Mouse (Mus musculus): ENCODE results near the gene Grm4. TPM values are rescaled to one million over a fixed set of nuclear protein-coding genes. Genes with fewer than 3 reads are reported as not detected.

The Grm4 gene
- total RNA-seq, 2 experiments from 2014 or later, result not detected

GRCm38 (mm10) chr17:27375551-27375950, 145.7 kb downstream of the Grm4 start:
- no peak for ATAC-seq (replicated peaks; ENCODE audit: low FRiP score, poor library complexity, severe bottlenecking)

Other genes with a start within 250 kb of the Grm4 start
- gene Hmga1, start 35.1 kb upstream of the Grm4 start, total RNA-seq (2015; ENCODE audit: low replicate concordance), result 63.4 and 75.7 TPM in 2 replicates
- gene Hmga1, start 35.1 kb upstream of the Grm4 start, total RNA-seq (2017; ENCODE audit: low replicate concordance), result 14.4 and 29.6 TPM in 2 replicates
- 14.0 and 15.4 TPM in 2 replicates for gene AI413582, start 44.4 kb upstream of the Grm4 start, total RNA-seq (2015; ENCODE audit: low replicate concordance)
- gene AI413582, start 44.4 kb upstream of the Grm4 start, total RNA-seq (2017; ENCODE audit: low replicate concordance), result 4.5 and 5.9 TPM in 2 replicates
- 16.9 and 23.6 TPM in 2 replicates for gene Nudt3, start 102.1 kb upstream of the Grm4 start, total RNA-seq (2015; ENCODE audit: low replicate concordance)
- 26.0 and 34.3 TPM in 2 replicates for gene Nudt3, start 102.1 kb upstream of the Grm4 start, total RNA-seq (2017; ENCODE audit: low replicate concordance)
- not detected in 2 replicates for gene RPS10-NUDT3, start 113.8 kb upstream of the Grm4 start, total RNA-seq (2015; ENCODE audit: low replicate concordance)
- gene RPS10-NUDT3, start 113.8 kb upstream of the Grm4 start, total RNA-seq (2017; ENCODE audit: low replicate concordance), result not detected in 2 replicates
- 540 and 553 TPM in 2 replicates for gene Rps10, start 115.3 kb upstream of the Grm4 start, total RNA-seq (2015; ENCODE audit: low replicate concordance)
- 311 and 359 TPM in 2 replicates for gene Rps10, start 115.3 kb upstream of the Grm4 start, total RNA-seq (2017; ENCODE audit: low replicate concordance)
- gene Pacsin1, start 134.1 kb upstream of the Grm4 start, total RNA-seq (2015; ENCODE audit: low replicate concordance), result not detected in 2 replicates
- not detected in 2 replicates for gene Pacsin1, start 134.1 kb upstream of the Grm4 start, total RNA-seq (2017; ENCODE audit: low replicate concordance)
- not detected in 2 replicates for gene Spdef, start 207.6 kb upstream of the Grm4 start, total RNA-seq (2015; ENCODE audit: low replicate concordance)
- gene Spdef, start 207.6 kb upstream of the Grm4 start, total RNA-seq (2017; ENCODE audit: low replicate concordance), result not detected in 2 replicates